Mouse (Mus musculus): ENCODE results near the gene Acox1. TPM values are rescaled to one million over a fixed set of nuclear protein-coding genes. Genes with fewer than 3 reads are reported as not detected.

Gene Acox1
- total RNA-seq, 2 experiments from 2014 or later = 125 TPM

GRCm38 (mm10) chr11:116131349-116132170 lies 67.3 kb downstream of the Acox1 start:
- no peak for DNase-seq (ENCODE audit: low spot score in 2 of 2)

DNA sequence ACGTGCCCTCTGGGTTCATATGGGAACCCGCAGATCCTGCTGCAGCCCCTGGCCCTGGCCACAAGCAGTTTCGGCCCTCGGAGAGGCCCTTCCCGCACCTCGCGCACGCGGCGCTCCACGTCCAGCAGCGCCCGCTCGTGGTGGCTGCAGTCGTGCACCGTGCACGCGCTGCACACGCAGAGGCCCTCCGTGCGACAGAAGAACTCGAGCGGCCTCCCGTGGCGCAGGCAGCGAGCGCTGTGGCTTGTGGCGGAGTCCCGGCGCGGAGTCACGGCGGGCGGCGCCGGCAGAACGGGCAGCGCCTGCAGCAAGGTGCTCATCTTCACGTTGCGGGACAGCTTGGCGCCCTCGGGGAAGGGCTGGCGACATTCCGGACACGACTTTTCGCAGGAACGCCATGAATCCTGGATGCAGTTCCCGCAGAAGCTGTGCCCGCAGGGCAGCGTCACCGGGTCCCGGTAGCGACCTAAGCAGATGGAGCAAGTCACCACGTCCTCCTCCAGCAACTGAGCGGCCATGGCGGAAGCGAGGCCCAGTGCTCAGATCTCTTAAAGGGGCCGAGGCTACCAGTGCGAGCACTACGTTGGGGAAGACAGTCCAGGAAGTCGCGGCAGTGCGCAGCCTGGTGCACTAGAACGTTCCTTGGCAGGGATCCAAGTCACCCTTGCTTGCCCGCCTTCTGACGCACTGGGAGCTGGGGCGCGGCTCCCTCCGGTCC lies 68.2 kb downstream of the Acox1 start, which contains the start of gene Trim65:
Trim65 (minus strand) TSS at position 641 of the 718 bp plus-strand sequence.
- peak; percentile 83 to 92 for DNase-seq (ENCODE audit: low spot score in 2 of 2)

DNA sequence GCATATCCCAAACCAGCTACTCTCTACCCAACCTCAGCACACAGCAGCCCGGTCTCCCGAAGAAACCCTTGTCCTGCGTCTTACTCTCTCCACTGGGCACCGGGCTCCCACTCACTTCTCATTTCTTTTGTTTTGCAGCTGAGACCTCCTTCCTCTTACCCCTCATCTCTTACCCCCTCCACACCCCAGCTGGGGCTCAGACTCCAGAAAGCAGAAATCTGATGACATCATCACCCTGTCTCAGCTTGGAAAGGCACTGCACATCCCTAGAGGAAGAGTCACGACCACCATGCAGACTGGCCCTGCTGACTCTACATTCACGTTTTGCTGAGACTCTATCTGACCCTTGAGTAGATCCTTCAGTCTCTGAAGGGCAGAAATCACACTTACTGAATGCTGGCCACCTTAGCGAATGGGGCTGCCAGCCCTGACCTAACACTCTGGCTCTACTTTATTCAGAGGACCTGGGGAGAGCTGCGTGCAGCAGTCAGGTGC lies 68.8 kb downstream of the Acox1 start:
- no peak for DNase-seq (ENCODE audit: low spot score in 2 of 2)

DNA sequence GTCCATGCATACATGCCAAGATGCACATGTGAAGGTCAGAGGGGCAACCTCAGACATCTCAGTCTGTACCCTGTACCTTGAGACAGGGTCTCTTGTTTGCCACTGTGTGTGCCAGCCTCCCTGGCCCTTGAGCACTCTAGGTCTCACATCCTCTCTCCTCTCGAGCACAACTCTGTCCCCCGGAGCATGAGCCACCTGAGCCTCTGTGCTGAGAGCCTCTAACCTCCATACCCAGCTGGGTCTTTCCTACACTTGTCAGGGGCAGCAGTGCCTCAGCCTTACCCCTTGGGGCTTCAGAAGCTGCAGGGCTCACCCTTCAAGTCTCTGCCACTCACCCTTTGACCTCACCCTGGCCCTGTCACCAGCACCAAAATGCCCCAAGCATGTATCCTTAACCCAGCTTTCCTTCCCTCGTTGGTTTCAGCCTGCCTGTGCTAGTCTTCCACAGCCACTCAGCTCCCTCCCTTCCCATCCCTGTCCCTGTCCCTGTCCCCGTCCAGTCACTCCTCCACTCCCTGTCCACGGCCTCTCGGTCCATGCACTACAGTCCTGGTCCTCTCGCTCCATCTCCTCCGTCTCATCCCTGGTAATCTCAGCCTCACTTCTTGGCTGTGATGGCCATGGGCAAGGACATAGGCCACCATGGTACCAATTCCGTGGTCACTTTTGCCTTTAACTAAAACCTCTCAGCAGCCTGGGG lies 69.6 kb downstream of the Acox1 start:
- no peak for DNase-seq (ENCODE audit: low spot score in 2 of 2)

DNA sequence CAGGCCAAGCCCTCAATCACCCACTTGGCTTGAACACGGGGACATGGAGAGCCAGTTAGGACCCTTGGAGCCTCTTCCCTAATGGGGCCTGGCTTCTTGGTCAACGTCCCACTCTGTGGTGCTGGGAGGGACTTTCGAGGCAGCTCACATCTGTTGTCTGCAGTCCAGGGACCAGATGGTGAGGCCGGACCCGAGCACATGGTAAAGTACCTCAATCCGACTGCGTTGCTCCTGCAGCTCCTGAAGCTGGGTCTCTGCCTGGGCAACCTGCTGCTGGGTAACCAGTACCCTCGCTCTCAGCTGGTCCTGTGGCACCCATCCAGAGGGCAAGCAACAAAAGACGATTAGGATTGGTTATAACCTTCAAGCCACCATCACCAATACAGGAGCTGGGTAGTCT lies 70.9 kb downstream of the Acox1 start:
- no peak for DNase-seq (ENCODE audit: low spot score in 2 of 2)

DNA sequence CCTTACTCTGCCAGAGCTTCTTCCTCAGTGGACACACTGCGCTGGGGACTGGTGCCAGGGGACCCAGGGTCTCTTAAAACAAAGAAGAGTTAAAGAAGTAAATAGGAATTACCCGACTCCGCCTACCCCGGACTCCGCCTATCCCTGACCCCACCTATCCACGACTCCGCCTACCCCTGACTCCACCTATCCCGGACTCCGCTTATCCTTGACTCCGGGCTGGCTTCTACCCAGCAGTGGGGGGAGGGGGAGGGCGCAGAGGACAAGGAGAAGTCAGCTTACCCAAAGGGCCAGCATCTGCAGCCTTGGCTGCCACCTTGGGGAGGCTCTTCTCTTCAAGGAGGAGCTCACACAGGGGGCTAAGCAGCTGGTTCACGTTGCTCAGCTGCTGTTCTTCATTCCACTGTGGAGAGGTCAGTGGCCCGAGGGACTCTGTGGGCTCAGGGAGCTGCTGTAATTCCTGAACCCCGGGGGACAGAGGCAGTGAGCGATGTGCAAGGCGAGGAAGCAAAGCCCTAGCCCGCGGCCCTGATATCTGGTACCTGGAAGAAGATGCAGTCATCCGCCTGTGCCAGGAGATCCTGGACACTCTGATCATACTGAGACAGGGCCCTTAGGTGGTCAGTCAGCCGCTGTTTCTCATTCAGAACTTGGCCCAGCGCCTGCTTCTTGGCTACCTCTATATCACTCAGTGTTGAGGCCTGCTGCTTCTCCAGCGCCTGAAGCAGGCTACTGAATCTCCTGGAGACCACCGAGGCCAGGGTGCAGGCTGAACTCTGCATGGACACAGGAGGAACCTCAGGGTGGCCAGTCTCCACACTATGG lies 71.5 kb downstream of the Acox1 start, which contains the start of gene Trim47:
Trim47 (minus strand) TSS at position 55 of the 825 bp plus-strand sequence.
- no peak for DNase-seq (ENCODE audit: low spot score in 2 of 2)

GRCm38 (mm10) chr11:116126261-116126660 lies 72.6 kb downstream of the Acox1 start:
- no peak for DNase-seq (ENCODE audit: low spot score in 2 of 2)

Other genes with a start within 250 kb of the Acox1 start
- 1 to 10 TPM; 7.9 to 8.7 TPM for gene Itgb4, start 224.3 kb downstream of the Acox1 start, total RNA-seq (2021)
- gene Galk1, start 186.3 kb downstream of the Acox1 start, total RNA-seq (2021) = 10 to 100 TPM; 11.7 to 14.1 TPM
- 100 to 1,000 TPM; 267 to 281 TPM for gene H3f3b, start 171.1 kb downstream of the Acox1 start, total RNA-seq (2021)
- gene Unk, start 168.7 kb downstream of the Acox1 start, total RNA-seq (2021) = 10 to 100 TPM; 20.6 to 23.1 TPM
- gene Unc13d, start 121.1 kb downstream of the Acox1 start, total RNA-seq (2021) = 1 to 10 TPM; 1.6 to 3.0 TPM
- gene Wbp2, start 112.0 kb downstream of the Acox1 start, total RNA-seq (2021) = 100 to 1,000 TPM; 450 to 480 TPM
- 1 to 10 TPM; 4.8 to 6.2 TPM for gene Trim47, start 71.8 kb downstream of the Acox1 start, total RNA-seq (2021)
- gene Trim65, start 67.9 kb downstream of the Acox1 start, total RNA-seq (2021) = 1 to 10 TPM; 6.7 to 8.3 TPM
- gene Mrpl38, start 60.2 kb downstream of the Acox1 start, total RNA-seq (2021) = 10 to 100 TPM; 60.2 to 61.2 TPM
- 10 to 100 TPM; 82.3 to 83.6 TPM for gene Fbf1, start 30.9 kb downstream of the Acox1 start, total RNA-seq (2021)
- gene Ten1, start 190 bp downstream of the Acox1 start, total RNA-seq (2021) = 10 to 100 TPM; 33.7 to 39.8 TPM
- gene Evpl, start 39.0 kb upstream of the Acox1 start, total RNA-seq (2021) = under 1 TPM; 0.61 to 0.74 TPM
- gene Srp68, start 75.2 kb upstream of the Acox1 start, total RNA-seq (2021) = 10 to 100 TPM; 69.4 to 71.3 TPM
- gene Galr2, start 81.9 kb upstream of the Acox1 start, total RNA-seq (2021) = not detected
- gene Exoc7, start 108.2 kb upstream of the Acox1 start, total RNA-seq (2021) = 10 to 100 TPM; 69.4 to 85.5 TPM
- 1 to 10 TPM; 6.2 to 7.5 TPM for gene Foxj1, start 136.4 kb upstream of the Acox1 start, total RNA-seq (2021)
- 100 to 1,000 TPM; 245 to 252 TPM for gene Rnf157, start 214.0 kb upstream of the Acox1 start, total RNA-seq (2021)
- gene Ubald2, start 235.0 kb upstream of the Acox1 start, total RNA-seq (2021) = 10 to 100 TPM; 33.3 to 40.5 TPM